Mouse (Mus musculus) neural tube, embryonic 11.5 days (tissue): Measurements from ENCODE around the gene Crb3. TPM values are rescaled to one million over a fixed set of nuclear protein-coding genes. Genes with fewer than 3 reads are reported as not detected.
A peak's percentile ranks its signal among the peaks of the same experiment; 100 is the strongest.

Source experiments
- ATAC-seq: fragments of 200-750 bp; cut with Nextera tagmentation; 2 replicates; pipeline ENCODE4 v1.8.0; 2017; ENCODE audit warnings: moderate number of reproducible peaks, mild to moderate bottlenecking, moderate TSS enrichment, moderate library complexity; ENCODE audit not compliant: insufficient read depth, low FRiP score, low TSS enrichment
- DNase-seq: peaks from one replicate; pipeline ENCODE4 v3.0.0-alpha.2; 2015; ENCODE audit warnings: low spot score
- H3K27ac ChIP-seq: fragments of 300-500 bp; sonication (generic); 2 replicates; pipeline ENCODE4 v1.5.1; 2014; ENCODE audit warnings: low read depth, mild to moderate bottlenecking, low read length
- H3K27me3 ChIP-seq: fragments of 300-500 bp; sonication (generic); 2 replicates; pipeline ENCODE4 v1.6.1; 2014; ENCODE audit warnings: mild to moderate bottlenecking, low read length, mixed read lengths; ENCODE audit not compliant: control insufficient read depth, insufficient read depth
- H3K36me3 ChIP-seq: fragments of 300-500 bp; sonication (generic); 2 replicates; pipeline ENCODE4 v1.6.1; 2014; ENCODE audit warnings: mild to moderate bottlenecking, low read length, moderate library complexity, mixed read lengths; ENCODE audit not compliant: control insufficient read depth, insufficient read depth
- H3K4me1 ChIP-seq: fragments of 300-500 bp; sonication (generic); 2 replicates; pipeline ENCODE4 v1.6.1; 2014; ENCODE audit warnings: low read length, mixed read lengths; ENCODE audit not compliant: control insufficient read depth, insufficient read depth
- H3K4me2 ChIP-seq: fragments of 300-500 bp; sonication (generic); 2 replicates; pipeline ENCODE4 v1.6.1; 2014; ENCODE audit warnings: low read depth, mild to moderate bottlenecking, moderate library complexity
- H3K4me3 ChIP-seq: fragments of 300-500 bp; sonication (generic); 2 replicates; pipeline ENCODE4 v1.5.1; 2014; ENCODE audit warnings: low read depth, low read length
- H3K9ac ChIP-seq: fragments of 300-500 bp; sonication (generic); 2 replicates; pipeline ENCODE4 v1.6.1; 2014; ENCODE audit warnings: mild to moderate bottlenecking, low read length
- H3K9me3 ChIP-seq: fragments of 300-500 bp; sonication (generic); 2 replicates; pipeline ENCODE4 v1.6.1; 2016; ENCODE audit warnings: low read length; ENCODE audit not compliant: control insufficient read depth
- WGBS: fragments of 180-500 bp; shearing (Covaris S2); extraction: QIAGEN DNeasy Blood & Tissue Kit; methylation state at CpG from one replicate; pipeline ENCODE4 v1.1.7; 2014; 5-methylcytosine and 5-hydroxymethylcytosine counted together
- polyA plus RNA-seq: library from polyadenylated mRNA; unstranded; fragments of >200 nt; fragmentation: Nextera tagmentation; extraction: Ambion mirVana; gene quantifications from 2 replicates; pipeline ENCODE4 v1.2.1, GENCODE M21; 2014

Crb3 gene
- polyA plus RNA-seq, 1 experiment from 2014 or later = 1.9 TPM

GRCm38 (mm10) chr17:57056246-57056645 is 2.7 kb upstream of the Crb3 start:
- H3K27me3 ChIP-seq = peaks cover 4% of the 10 kb centered on the region
- 0 out of 2 replicates have a peak, but pooled peaks cover 3% of the 10 kb centered on the region for H3K4me1 ChIP-seq
- H3K9ac ChIP-seq = no peak overlapping the region
- DNase-seq (no peak), ATAC-seq (no peak)
- H3K9me3 ChIP-seq = no peaks in the 10 kb centered on the region
- no peak overlapping the region for H3K27ac ChIP-seq
- WGBS = 93% methylated on average over 3 of the region's 3 CpGs
- H3K4me3 ChIP-seq = no peak overlapping the region
- H3K36me3 ChIP-seq = no peaks in the 10 kb centered on the region
- no peak overlapping the region for H3K4me2 ChIP-seq

GRCm38 (mm10) chr17:57059486-57059977 is 627 bp downstream of the Crb3 start, which contains the start of gene Slc25a23:
Gene Slc25a23, minus strand, starts transcription at chr17:57059863.
- H3K27me3 ChIP-seq = peaks cover 28% of the 10 kb centered on the region
- no peaks in the 10 kb centered on the region for H3K36me3 ChIP-seq
- H3K4me3 ChIP-seq = peak within 1 kb of the TSS; percentile 71
- peak within 1 kb of the TSS; percentile 56; the same call in 1 of the 2 replicates for H3K27ac ChIP-seq
- WGBS = under 1% methylated on average over 39 of the region's 45 CpGs
- DNase-seq = peak; percentile 85
- no peaks in the 10 kb centered on the region for H3K9me3 ChIP-seq
- H3K9ac ChIP-seq = peak within 1 kb of the TSS; percentile 74
- 0 out of 2 replicates have a peak, but pooled peaks cover 3% of the 10 kb centered on the region for H3K4me1 ChIP-seq
- peak; percentile 76 for ATAC-seq
- peak within 1 kb of the TSS; percentile 77 for H3K4me2 ChIP-seq

GRCm38 (mm10) chr17:57060231-57060801 is 1.4 kb downstream of the Crb3 start:
- no peaks in the 10 kb centered on the region for H3K36me3 ChIP-seq
- peak overlapping the region; percentile 77 for H3K4me2 ChIP-seq
- peak overlapping the region; percentile 71 for H3K4me3 ChIP-seq
- H3K27ac ChIP-seq = peak overlapping the region; percentile 56; the same call in 1 of the 2 replicates
- peak overlapping the region; percentile 42 for H3K9ac ChIP-seq
- ATAC-seq = peak; percentile 91
- H3K9me3 ChIP-seq = no peaks in the 10 kb centered on the region
- DNase-seq = peak; percentile 94
- WGBS = 0% methylated on average over 44 of the region's 44 CpGs
- peaks cover 28% of the 10 kb centered on the region for H3K27me3 ChIP-seq
- 0 out of 2 replicates have a peak, but pooled peaks cover 3% of the 10 kb centered on the region for H3K4me1 ChIP-seq

- H3K9ac ChIP-seq = no peak overlapping the region
- H3K4me1 ChIP-seq = 0 out of 2 replicates have a peak, but pooled peaks cover 3% of the 10 kb centered on the region
- H3K9me3 ChIP-seq = no peaks in the 10 kb centered on the region
- no peak overlapping the region for H3K27ac ChIP-seq
- H3K27me3 ChIP-seq = peaks cover 28% of the 10 kb centered on the region
- no peak for ATAC-seq
- no peak for DNase-seq
- peak overlapping the region; percentile 77 for H3K4me2 ChIP-seq
- H3K36me3 ChIP-seq = no peaks in the 10 kb centered on the region
- peak overlapping the region; percentile 71; the same call in 1 of the 2 replicates for H3K4me3 ChIP-seq
- WGBS = 38% methylated on average over 10 of the region's 10 CpGs
Measured at GRCm38 (mm10) chr17:57061069-57061468, 2.2 kb downstream of the Crb3 start.

- no peaks in the 10 kb centered on the region for H3K9me3 ChIP-seq
- peaks cover 28% of the 10 kb centered on the region for H3K27me3 ChIP-seq
- no peak for DNase-seq
- 1% methylated on average over 34 of the region's 39 CpGs for WGBS
- no peak for ATAC-seq
- no peaks in the 10 kb centered on the region for H3K36me3 ChIP-seq
- H3K4me2 ChIP-seq = peak overlapping the region; percentile 16; the same call in 1 of the 2 replicates
- H3K4me3 ChIP-seq = peak overlapping the region; percentile 6; the same call in 1 of the 2 replicates
- H3K27ac ChIP-seq = no peak overlapping the region
- H3K4me1 ChIP-seq = 0 out of 2 replicates have a peak, but pooled peaks cover 3% of the 10 kb centered on the region
- no peak overlapping the region for H3K9ac ChIP-seq
Measured at GRCm38 (mm10) chr17:57062011-57062521, 3.2 kb downstream of the Crb3 start.

- Histone ChIP-seq H3K36me3 (no peaks in the 10 kb centered on the region), H3K9ac (no peak overlapping the region), H3K4me3 (no peak overlapping the region), H3K27me3 (peaks cover 28% of the 10 kb centered on the region), H3K4me1 (0 out of 2 replicates have a peak, but pooled peaks cover 3% of the 10 kb centered on the region), H3K9me3 (no peaks in the 10 kb centered on the region), H3K27ac (no peak overlapping the region), H3K4me2 (no peak overlapping the region)
- DNase-seq = no peak
- ATAC-seq = no peak
- 0% methylated on average over 22 of the region's 22 CpGs for WGBS
Measured at GRCm38 (mm10) chr17:57062548-57062947, 3.6 kb downstream of the Crb3 start.

- Histone ChIP-seq H3K4me2 (no peak overlapping the region), H3K9ac (no peak overlapping the region), H3K4me1 (0 out of 2 replicates have a peak, but pooled peaks cover 3% of the 10 kb centered on the region), H3K4me3 (no peak overlapping the region), H3K36me3 (no peaks in the 10 kb centered on the region), H3K9me3 (no peaks in the 10 kb centered on the region), H3K27ac (no peak overlapping the region), H3K27me3 (peaks cover 28% of the 10 kb centered on the region)
- DNase-seq (no peak), ATAC-seq (no peak)
- 4% methylated on average over 8 of the region's 8 CpGs for WGBS
Measured at GRCm38 (mm10) chr17:57063031-57063430, 4.1 kb downstream of the Crb3 start.

GRCm38 (mm10) chr17:57066908-57067307 is 8.0 kb downstream of the Crb3 start:
- H3K27me3 ChIP-seq = peaks cover 17% of the 10 kb centered on the region
- H3K4me3 ChIP-seq = no peak overlapping the region
- no peaks in the 10 kb centered on the region for H3K9me3 ChIP-seq
- no peaks in the 10 kb centered on the region for H3K4me1 ChIP-seq
- H3K9ac ChIP-seq = no peak overlapping the region
- WGBS = 70% methylated on average over 5 of the region's 5 CpGs
- H3K27ac ChIP-seq = no peak overlapping the region
- ATAC-seq = no peak
- H3K36me3 ChIP-seq = no peaks in the 10 kb centered on the region
- no peak overlapping the region for H3K4me2 ChIP-seq
- no peak for DNase-seq
